Mouse (Mus musculus): Measurements from ENCODE around the gene Muc4. TPM values are rescaled to one million over a fixed set of nuclear protein-coding genes. Genes with fewer than 3 reads are reported as not detected.

The Muc4 gene
- total RNA-seq (2021), result under 1 TPM; 0.08 to 0.10 TPM

DNA sequence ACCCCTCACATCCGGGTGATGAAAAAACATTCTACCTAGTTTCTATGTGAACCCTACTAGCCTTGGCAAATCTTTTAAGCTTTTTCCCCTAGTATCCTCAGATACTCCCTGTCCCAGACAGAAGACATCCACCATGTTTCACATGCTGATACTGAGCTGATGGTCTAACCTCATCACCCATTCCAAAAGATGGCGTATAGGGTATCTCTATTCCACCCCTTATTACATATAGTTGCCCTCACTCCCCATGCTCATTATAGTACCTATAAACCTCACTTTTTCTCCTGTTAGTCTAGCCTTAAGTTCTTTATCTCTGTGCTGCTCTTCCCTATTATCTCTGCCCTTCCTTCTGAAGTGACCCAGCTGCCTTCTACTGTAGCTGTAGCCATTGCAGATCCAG is at the start of gene Muc4:
Gene Muc4, plus strand, starts transcription at position 301 of the 400 bp plus-strand sequence.
- DNase-seq (ENCODE audit: low spot score), result no peak
- intact Hi-C loops (cut with DNase I), result no loop called here

DNA sequence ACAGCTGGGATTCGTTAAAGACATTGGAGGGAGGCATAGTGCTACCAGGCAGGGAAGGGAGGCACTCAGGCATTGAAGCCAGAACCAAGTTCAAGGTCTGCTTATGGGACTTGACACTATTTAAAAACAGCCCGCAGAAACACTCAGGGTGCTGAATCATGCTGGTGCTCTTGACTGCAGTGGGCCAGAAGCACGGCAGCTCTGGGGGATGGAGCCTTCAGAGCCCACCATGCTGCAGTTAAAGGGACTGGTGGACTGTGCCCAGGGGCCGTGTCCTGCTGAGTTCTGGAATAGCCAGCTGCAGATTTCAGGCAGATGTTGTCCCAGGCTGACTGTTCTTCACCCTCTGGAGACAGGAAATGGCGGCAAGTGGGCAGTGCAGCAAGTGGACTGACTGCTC is 49.7 kb upstream of the Muc4 start:
- DNase-seq (ENCODE audit: low spot score), result no peak
- intact Hi-C loops (cut with DNase I), result loop anchor here (5.0 kb wide), 1 partner anchor 179 kb away; no protein-coding TSS in a partner anchor

DNA sequence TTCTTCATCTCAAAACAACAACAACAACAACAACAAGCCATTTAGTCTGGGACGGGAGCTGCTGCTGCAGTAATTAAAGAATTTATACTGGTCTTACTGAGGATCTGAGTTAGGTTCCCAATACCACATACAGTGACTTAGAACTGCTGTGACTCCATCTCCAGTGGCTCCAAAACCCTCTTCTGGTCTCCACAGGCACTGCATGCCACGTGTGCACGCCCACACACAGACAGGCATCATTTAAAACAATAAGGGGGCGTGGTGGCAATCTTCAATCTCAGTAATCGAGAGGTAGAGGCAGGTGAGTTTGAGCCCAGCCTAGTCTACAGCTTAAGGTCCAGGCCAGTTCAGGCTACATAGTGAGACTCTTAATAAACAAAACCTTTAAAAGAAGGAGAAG is 48.5 kb upstream of the Muc4 start:
- intact Hi-C loops (cut with DNase I), result loop anchor here (5.0 kb wide), 1 partner anchor 180 kb away; no protein-coding TSS in a partner anchor
- DNase-seq (ENCODE audit: low spot score), result no peak

DNA sequence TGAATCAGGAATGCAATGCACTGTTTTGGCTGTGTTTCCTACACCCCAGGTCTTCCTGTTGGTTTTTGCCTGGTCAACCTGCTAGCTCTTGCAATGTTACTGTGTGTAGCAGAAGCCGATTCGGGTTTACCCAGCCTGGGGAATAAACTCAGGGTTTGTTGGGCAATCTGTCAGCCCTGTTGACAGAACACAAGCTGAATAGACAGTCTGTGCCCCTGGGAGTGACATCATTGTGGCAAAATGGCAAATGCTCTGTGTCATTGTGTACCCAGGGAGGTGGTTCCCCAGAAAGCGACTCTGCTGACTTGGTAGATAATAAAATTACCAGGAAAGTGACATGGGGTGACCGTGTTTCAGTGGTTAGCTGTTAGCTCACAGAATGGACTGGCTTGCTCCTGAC is 46.9 kb upstream of the Muc4 start:
- DNase-seq (ENCODE audit: low spot score), result no peak
- intact Hi-C loops (cut with DNase I), result loop anchor here (1.0 to 5.0 kb wide), 2 partner anchors 50 to 181 kb away; no protein-coding TSS in a partner anchor

DNA sequence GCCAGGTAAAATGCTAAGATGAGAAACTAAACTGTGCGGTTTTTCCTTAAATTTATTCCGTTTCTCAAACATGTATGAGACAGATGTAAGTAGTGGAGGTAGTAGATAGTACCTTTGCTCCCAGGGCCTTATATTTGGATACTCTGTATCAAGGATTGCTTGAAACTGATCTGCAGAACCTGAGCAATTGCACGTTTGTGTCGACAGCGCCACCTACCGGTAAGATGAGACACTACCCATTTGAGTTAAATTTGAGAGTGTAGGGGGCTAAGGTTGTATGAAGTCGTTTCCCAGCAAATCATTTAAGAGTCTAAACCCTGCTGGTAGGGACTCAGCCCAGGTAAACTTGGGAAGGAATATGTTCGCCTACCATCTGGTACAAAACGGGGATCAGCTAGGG is 46.2 kb upstream of the Muc4 start:
- DNase-seq (ENCODE audit: low spot score), result no peak
- intact Hi-C loops (cut with DNase I), result loop anchor here (1.0 to 5.0 kb wide), 2 partner anchors 51 to 182 kb away; no protein-coding TSS in a partner anchor

DNA sequence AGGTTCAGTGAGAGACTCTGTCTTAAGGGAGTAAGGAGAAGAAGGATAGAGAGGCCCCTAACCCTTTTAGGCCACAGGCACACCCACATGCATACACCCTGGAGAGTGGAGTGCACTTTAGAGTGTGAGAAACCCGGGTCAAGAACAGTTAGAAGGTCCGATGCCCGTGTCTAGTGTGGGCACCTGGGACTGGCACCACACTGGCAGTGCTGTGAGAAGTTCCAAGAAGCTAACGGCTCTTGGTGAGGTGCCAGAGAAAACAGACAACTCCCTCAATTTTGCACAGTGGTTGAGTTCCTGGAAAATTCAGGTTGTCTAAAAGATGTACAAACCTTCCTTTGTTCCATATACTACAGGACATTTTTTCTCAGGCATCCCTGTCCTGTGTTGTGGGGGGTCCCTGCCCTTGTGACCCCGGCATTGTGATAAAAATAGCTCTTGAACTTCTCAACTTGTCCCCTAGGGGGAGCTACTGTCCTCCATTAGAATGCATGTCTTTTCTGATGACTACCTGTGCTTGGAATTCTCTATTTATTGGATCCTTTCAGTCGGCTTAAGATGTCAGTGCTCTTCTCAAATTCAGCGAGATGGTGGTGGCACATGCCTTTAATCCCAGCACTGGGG is 38.7 kb upstream of the Muc4 start:
- intact Hi-C loops (cut with DNase I), result no loop called here
- DNase-seq (ENCODE audit: low spot score), result no peak

DNA sequence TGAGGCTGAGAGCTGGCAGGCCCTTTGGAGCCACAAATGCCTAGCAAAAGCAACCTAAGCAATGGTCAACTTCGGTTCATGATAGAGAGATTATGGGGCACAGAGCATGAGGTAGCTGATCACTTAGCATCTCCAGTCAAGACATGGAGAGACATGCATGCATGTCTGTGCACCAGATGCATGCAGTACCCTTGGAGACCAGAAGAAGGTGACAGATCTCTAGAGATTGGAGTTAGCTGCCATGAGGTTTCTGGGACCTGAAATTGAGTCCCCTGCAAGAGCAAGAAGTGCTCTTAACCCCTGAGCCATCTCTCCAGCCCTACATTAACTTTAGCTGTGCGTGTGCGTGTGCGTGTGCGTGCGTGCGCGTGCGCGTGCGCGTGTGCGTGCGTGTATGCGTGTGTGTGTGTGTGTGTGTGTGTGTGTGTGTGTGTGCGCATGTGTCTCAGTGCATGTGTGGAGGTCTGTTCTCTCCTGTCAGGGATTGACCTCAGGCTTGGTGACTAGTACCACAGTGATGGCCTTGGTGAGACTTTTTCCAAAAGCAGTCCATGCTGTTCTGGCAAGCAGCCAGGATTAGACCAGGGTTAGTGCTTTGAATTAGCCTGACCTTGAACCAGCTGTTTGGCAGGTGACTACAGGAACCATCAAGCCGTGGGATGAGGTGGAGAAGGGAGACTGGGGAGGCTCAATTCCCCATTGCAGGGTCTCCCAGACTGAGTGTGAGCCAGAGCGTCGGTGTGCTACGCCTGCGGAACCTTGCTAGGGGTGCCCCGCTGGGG is 37.8 kb upstream of the Muc4 start:
- intact Hi-C loops (cut with DNase I), result no loop called here
- no peak for DNase-seq (ENCODE audit: low spot score)

DNA sequence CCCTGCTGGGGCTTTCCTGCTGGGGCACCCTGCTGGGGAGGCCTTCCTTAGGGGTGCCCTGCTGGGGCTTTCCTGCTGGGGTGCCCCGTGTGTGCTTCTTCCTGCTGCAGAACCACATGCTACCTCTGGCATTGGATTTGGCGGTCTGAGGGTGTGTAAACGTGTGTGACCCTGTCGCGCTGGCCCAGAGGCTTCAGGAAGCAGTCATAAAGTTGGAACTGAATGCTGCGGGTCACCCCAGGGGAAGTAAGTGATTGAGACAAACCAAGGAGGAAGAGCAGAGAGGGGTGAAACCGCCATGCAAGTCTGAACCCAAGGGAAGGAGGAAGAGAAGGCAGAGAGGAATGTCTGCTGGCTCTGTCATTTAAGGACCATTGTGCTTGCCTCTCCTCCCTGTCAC is 37.1 kb upstream of the Muc4 start:
- intact Hi-C loops (cut with DNase I), result no loop called here
- no peak for DNase-seq (ENCODE audit: low spot score)

DNA sequence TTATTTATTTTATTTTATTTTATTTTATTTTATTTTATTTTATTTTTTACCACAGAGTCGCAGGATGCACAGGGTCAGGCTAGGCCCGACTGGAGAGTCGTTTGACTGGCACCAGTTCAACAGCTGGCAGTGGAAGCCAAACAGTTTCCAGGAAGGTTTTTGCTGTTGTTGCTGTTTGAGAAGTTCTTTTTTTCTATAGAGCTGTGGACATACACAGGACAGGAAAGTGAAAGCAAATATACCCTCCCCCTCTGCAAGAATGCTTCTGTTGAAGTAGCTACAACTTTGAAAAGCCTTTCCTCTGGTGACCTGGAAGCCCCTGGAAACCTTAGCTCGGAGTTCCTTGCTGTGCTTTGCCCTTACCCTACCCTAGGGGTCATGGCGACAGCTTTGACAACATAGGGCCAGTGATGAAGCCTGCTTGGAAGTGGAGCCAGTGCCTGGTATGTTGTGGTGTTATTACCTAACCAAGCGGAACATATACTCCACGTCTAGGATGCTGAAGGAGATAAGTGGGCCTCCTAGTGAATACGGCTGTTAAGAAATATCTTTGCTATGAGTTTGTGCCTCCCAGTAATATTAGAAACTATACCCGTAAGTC is 32.3 kb upstream of the Muc4 start:
- intact Hi-C loops (cut with DNase I), result loop anchor here (10.0 kb wide), 1 partner anchor 181 kb away; no protein-coding TSS in a partner anchor
- no peak for DNase-seq (ENCODE audit: low spot score)

DNA sequence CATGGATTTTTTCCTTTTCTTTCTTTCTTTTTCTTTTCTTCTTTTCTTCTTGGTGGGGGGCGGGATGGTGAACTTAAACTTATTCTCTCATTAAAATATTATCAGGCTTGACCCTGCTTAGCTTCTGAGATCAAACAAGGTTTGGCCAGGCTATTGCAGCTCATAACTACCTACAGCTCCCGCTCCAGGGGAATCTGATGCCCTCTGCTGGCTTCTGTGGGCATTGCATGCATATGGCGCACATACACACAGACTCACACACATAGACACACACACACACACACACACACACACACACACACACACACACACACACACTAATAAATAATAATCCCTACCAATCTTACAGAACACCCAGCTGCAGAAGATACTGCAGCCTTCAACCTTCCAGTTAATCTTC is 30.1 kb upstream of the Muc4 start:
- intact Hi-C loops (cut with DNase I), result loop anchor here (5.0 to 10.0 kb wide), 2 partner anchors 102 to 179 kb away; no protein-coding TSS in a partner anchor
- DNase-seq (ENCODE audit: low spot score), result no peak

DNA sequence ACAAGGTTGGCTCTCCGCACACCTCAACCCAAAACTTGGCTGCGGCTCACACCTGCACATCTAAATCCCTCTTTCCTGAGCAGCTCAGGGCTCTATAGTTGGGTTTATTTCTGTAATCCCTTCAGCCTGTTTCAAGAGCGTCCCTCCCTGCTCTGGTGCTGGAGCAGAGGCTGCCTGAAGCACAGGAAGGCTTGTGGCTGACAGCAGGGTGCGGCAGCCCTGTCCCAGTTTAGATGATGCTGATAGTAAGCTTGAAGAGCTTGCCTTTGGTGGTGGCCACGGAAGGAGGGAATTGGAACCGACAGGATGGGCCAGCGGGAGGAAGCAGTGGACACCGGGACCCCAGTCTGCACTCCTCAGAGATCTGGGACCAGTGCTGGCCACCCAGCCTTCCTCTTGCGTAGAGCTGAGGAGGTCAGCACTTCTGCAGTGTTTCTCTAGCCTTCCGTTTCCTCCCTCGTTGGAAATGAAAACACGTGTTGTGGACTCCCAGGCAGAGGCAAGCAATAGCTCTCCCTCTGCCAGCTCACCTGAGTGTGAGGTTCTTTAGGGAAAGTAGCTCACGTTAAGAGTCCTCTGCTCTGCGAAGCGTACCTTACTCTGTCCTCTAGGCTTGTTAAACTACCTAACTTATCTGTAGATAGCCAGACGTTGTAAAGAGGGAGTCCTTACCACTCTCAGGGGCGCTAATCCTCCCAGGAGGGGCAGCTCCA is 28.4 kb upstream of the Muc4 start:
- DNase-seq (ENCODE audit: low spot score), result no peak
- intact Hi-C loops (cut with DNase I), result loop anchor here (5.0 to 10.0 kb wide), 2 partner anchors 100 to 178 kb away; no protein-coding TSS in a partner anchor

DNA sequence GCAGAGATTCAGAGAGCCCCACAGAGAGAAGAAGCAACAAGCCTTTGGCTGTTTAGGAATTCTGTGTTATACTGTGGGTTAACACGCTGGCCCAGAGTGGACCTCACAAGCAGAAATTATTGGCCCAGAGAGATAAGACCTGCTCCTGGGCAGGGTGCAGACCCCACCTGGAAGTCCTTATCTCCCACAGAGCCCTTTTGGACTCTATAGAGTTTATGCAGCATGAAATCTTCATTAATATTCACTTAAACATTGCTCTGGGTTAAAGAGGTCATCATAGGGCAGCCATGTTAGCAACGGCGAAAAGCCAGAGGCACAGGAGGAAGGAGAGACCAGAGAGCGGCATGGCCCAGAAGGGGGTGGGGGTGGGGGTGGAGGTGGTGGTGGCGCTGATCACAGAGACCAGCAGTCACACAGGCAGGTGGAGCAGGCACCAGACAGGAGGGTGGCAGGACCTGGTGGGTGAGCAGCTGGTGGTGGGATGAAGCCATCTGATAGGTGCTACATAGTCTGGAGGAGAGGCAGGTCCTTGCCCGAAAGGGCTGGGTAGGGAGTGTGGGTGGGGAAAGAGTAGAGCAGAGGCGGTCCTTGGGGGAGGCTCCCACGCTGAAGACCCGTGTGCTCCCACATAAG is 27.7 kb upstream of the Muc4 start:
- intact Hi-C loops (cut with DNase I), result loop anchor here (5.0 to 10.0 kb wide), 2 partner anchors 99 to 177 kb away; no protein-coding TSS in a partner anchor
- DNase-seq (ENCODE audit: low spot score), result no peak

DNA sequence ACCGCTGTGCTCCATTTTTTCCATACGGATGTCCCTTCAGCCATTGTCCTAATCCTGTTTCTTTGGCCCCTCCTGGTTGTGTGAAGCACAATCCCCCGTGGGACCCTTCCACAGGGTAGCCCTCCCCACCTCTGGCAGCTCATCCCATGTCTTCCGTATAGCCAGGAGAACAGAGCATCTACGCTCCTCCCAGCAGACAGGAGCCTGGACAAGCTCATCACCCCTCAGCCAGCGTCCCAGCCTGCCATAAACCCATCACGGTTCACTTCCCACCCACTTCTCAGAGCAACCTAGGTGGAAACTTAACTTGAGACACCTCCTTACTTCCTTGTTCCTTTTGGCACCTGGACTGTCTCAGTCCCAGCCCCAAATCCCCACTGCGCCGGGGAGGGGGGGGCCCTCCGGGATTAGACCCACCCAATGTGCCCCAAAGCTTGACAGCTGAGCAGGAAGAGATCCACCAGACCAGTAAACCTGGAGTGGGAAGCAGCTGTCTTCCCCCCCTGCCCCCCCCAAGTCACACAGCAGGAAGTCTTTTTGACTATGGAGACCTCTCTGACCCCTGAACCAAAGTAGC is 27.1 kb upstream of the Muc4 start:
- DNase-seq (ENCODE audit: low spot score), result no peak

DNA sequence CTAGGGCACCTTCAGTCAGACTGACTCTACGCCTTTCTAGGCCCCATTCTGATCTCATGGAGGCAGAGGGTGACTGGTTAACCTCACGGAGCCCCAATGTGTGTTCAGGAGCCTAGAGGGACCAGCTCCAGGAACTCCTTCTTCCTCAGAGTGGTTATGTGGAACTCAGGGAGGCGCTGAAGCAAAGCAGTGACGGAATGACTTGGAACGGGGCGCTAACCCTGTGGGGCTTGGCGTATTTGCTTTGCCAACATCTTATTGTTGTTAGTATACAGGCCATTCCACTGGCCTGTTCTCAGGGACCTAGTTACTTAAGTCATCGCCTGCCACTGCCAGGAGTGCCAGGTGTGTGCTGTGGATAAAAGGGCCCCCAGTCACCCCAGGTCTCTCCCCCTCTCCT is 26.6 kb upstream of the Muc4 start:
- intact Hi-C loops (cut with DNase I), result loop anchor here (5.0 to 10.0 kb wide), 2 partner anchors 98 to 176 kb away; no protein-coding TSS in a partner anchor
- no peak for DNase-seq (ENCODE audit: low spot score)

More for the DNA sequence above, 27.1 kb upstream of the Muc4 start:
- intact Hi-C loops (cut with DNase I), result loop anchor here (5.0 to 10.0 kb wide), 2 partner anchors 99 to 176 kb away; no protein-coding TSS in a partner anchor

DNA sequence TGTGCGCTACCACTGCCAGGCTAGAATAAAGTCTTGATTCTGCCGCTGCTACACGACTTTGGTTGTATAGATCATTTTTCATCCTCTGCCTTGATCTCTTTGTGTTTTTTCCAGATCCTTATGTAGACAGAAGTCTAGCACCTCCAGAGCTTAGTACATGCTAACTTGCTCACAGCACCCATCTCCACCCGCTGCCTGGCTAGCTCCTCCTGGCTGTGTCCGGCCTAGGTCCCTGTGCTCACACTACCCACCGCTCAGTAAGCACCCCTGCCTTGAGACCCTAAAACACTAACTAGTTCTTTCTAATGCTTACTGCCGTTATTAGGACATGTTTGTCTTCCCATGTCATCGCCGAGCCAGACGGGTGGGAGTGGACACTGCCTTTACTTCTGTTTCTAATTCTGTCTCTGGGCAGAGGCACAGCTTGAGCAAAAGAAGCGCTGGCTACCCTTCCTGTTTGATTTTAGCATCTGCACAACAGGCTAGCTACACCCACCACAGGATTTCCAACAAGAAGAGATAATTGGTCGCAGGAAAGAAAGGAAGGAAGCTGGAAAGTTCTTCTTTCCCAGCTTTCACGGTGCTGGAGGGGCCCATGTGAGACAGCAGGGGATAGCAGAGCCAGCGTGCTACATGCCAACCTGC is 25.1 kb upstream of the Muc4 start:
- intact Hi-C loops (cut with DNase I), result no loop called here
- no peak for DNase-seq (ENCODE audit: low spot score)

DNA sequence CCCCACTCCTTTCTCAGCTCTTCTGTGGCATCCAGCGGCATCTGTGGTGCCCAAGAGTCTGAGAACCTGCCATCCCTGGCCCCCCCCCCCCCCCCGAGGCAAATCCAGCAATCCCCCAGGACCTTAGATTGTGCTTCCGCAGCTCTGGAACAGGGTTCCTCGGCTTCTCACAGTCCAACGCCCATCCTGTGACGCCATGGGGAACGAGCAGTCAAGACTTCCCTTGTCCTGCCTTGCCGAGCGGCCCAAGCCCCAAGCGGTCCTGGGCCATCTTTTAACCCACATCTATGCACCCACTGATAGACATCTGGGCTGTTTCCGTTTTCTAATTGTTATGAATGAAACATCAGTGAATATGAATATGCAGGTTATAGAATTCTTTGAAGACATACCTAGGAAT is 23.5 kb upstream of the Muc4 start:
- no peak for DNase-seq (ENCODE audit: low spot score)
- intact Hi-C loops (cut with DNase I), result no loop called here

DNA sequence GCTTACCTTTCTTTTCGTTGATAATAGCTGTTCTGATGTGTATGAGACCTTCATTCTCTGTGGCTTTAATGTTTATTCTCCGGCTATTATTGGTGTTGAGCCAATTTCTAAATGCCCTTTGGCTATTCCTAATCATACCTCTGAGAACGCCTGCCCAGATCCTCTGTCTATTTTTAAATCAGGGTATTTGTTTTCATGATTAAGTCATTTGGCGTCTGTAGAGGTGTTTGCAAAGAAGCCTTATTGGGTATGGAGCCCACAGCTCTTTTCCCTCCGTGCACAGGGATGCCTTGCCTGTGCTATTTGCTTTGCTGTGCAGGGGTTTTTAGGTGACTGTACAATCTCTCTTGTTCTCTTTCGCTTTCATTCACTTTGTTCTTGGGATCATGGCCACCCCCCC is 22.1 kb upstream of the Muc4 start:
- intact Hi-C loops (cut with DNase I), result no loop called here

DNA sequence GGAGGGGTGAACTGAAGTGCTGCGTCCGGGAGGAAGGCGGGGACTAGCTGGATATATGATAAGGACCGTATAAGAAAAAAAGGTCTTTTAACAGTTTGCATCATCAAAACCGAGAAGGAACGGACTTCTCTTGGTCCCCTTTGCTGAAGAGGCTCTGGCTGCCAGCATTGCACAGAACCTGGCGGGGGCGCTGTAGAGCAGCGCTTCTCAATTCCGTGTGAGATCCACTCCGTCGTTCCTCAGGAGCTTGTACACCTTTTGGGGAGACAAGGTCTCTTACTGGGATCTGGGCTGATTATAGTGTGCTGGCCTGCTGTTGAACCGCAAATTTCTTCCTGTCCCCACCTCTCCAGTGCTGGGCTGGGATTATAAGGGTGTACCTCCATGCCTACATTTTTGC is 20.3 kb upstream of the Muc4 start:
- intact Hi-C loops (cut with DNase I), result no loop called here
- no peak for DNase-seq (ENCODE audit: low spot score)

More for the DNA sequence above, 22.1 kb upstream of the Muc4 start:
- DNase-seq (ENCODE audit: low spot score), result no peak

DNA sequence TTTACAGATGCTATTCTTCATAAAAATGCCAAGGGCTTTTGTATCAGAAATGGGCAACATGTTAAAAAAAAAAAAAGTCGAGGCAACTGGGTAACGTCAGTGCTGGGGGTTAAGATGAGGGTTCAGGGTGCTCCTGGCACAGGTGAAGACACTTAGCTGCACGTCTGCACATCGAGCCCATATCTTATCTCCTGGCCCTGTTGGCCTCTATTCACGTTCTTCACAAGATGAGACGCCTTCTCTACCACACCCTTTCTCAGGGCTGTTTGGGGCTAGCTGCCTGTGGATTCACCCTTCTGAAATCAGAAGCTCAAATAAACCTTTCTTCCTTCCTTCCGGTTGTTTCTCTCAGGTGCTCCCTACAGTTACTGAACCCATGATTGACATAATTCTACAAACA is 12.5 kb upstream of the Muc4 start:
- DNase-seq (ENCODE audit: low spot score), result no peak
- intact Hi-C loops (cut with DNase I), result no loop called here
